Mouse (Mus musculus) CH12.LX (cell line): Measurements from ENCODE around the gene Ntrk3. TPM values are rescaled to one million over a fixed set of nuclear protein-coding genes. Genes with fewer than 3 reads are reported as not detected.

Experiments used
- DNase-seq: peaks from one replicate; pipeline ENCODE4 v3.0.0-alpha.2; 2013; ENCODE audit errors: extremely low read depth
- H3K27ac ChIP-seq: 2 replicates; pipeline ENCODE4 v1.5.1; 2012; ENCODE audit warnings: low read depth, mild to moderate bottlenecking, control low read depth, moderate library complexity; ENCODE audit not compliant: insufficient read depth
- H3K27me3 ChIP-seq: replicated peaks from 2 replicates; pipeline ENCODE3; 2012; ENCODE audit warnings: inconsistent platforms
- H3K36me3 ChIP-seq, 2 experiments: replicated peaks in 1 of 2; 2 replicates each; pipeline versions ENCODE3 to v1.6.1; 2012; ENCODE audit warnings: inconsistent platforms in 1 of 2, low read length in 1 of 2, mild to moderate bottlenecking in 1 of 2, mixed read lengths in 1 of 2, moderate library complexity in 1 of 2; ENCODE audit not compliant: control insufficient read depth in 1 of 2, insufficient read depth in 1 of 2
- H3K4me1 ChIP-seq, 2 experiments: 2 replicates each; pipeline ENCODE4 v1.6.1; 2012; ENCODE audit warnings: inconsistent platforms in 1 of 2, moderate library complexity in 1 of 2; ENCODE audit not compliant: insufficient read depth in 2 of 2, control insufficient read depth in 1 of 2
- H3K4me2 ChIP-seq: 2 replicates; pipeline ENCODE4 v1.6.1; 2012; ENCODE audit warnings: low read depth, mild to moderate bottlenecking, control low read depth; ENCODE audit not compliant: poor library complexity, insufficient read depth, severe bottlenecking
- H3K4me3 ChIP-seq, 3 experiments: fragments of 150-350 bp in 1 of 3; sonication (generic) in 1 of 3; replicated peaks in 1 of 3; 2 replicates each; pipeline versions ENCODE3 to v1.5.1; 2011 to 2012; ENCODE audit warnings: low read depth in 2 of 3, low read length in 2 of 3, mild to moderate bottlenecking in 2 of 3, moderate library complexity in 2 of 3, control low read depth in 1 of 3, improper control_type of control experiment in 1 of 3, inconsistent platforms in 1 of 3, mixed read lengths in 1 of 3; ENCODE audit not compliant: poor library complexity in 1 of 3
- H3K79me2 ChIP-seq: replicated peaks from 2 replicates; pipeline ENCODE4 v1.6.1; 2012; ENCODE audit warnings: mild to moderate bottlenecking, moderate library complexity; ENCODE audit not compliant: control insufficient read depth, poor library complexity, insufficient read depth, severe bottlenecking; ENCODE audit errors: extremely low read depth
- H3K9ac ChIP-seq: 2 replicates; pipeline ENCODE4 v1.6.1; 2012; ENCODE audit warnings: low read depth, mild to moderate bottlenecking, control low read depth, moderate library complexity; ENCODE audit not compliant: insufficient read depth
- H3K9me3 ChIP-seq: replicated peaks from 2 replicates; pipeline ENCODE3; 2012; ENCODE audit warnings: low read length, inconsistent platforms, mixed read lengths
- CHD1 ChIP-seq: IDR thresholded peaks from 2 replicates; pipeline ENCODE4 v1.6.1; 2012; ENCODE audit warnings: low read depth, low read length, improper control_type of control experiment, inconsistent platforms
- E2F4 ChIP-seq: IDR thresholded peaks from 2 replicates; pipeline ENCODE4 v1.6.1; 2011; ENCODE audit warnings: low read depth, low read length, improper control_type of control experiment; ENCODE audit not compliant: insufficient replicate concordance
- ELF1 ChIP-seq: IDR thresholded peaks from 2 replicates; pipeline ENCODE4 v1.6.1; 2014; ENCODE audit warnings: low read depth, mild to moderate bottlenecking, inconsistent platforms, low read length, improper control_type of control experiment
- GABPA ChIP-seq: IDR thresholded peaks from 2 replicates; pipeline ENCODE4 v1.6.1; 2012; ENCODE audit warnings: low read depth, low read length, improper control_type of control experiment, inconsistent platforms; ENCODE audit not compliant: insufficient replicate concordance
- HCFC1 ChIP-seq: IDR thresholded peaks from 2 replicates; pipeline ENCODE4 v1.6.1; 2012; ENCODE audit warnings: low read depth, mild to moderate bottlenecking, inconsistent platforms, low read length, improper control_type of control experiment
- IRF4 ChIP-seq: IDR thresholded peaks from 2 replicates; pipeline ENCODE4 v1.6.1; 2014; ENCODE audit warnings: low read depth, mild to moderate bottlenecking, inconsistent platforms, low read length, improper control_type of control experiment
- JUN ChIP-seq: IDR thresholded peaks from 2 replicates; pipeline ENCODE4 v1.6.1; 2011; ENCODE audit warnings: low read depth, mild to moderate bottlenecking, low read length, improper control_type of control experiment, moderate library complexity; ENCODE audit not compliant: insufficient read depth
- JUND ChIP-seq: conservative IDR thresholded peaks from 2 replicates; pipeline ENCODE4 v1.6.1; 2011; ENCODE audit warnings: low read depth, low read length, improper control_type of control experiment
- KAT2A ChIP-seq: IDR thresholded peaks from 2 replicates; pipeline ENCODE4 v1.6.1; 2012; ENCODE audit warnings: low read length, improper control_type of control experiment, inconsistent platforms; ENCODE audit not compliant: insufficient replicate concordance
- MAFK ChIP-seq: IDR thresholded peaks from 2 replicates; pipeline ENCODE4 v1.6.1; 2011; ENCODE audit warnings: low read length, improper control_type of control experiment; ENCODE audit not compliant: insufficient replicate concordance
- MEF2A ChIP-seq: IDR thresholded peaks from 2 replicates; pipeline ENCODE4 v1.6.1; 2014; ENCODE audit warnings: low read depth, mild to moderate bottlenecking, inconsistent platforms, low read length, improper control_type of control experiment, borderline replicate concordance
- MXI1 ChIP-seq: IDR thresholded peaks from 2 replicates; pipeline ENCODE4 v1.6.1; 2011; ENCODE audit warnings: mild to moderate bottlenecking, low read depth, low read length, improper control_type of control experiment
- MYC ChIP-seq: IDR thresholded peaks from 2 replicates; pipeline ENCODE4 v1.6.1; 2011; ENCODE audit warnings: low read depth, mild to moderate bottlenecking, improper control_type of control experiment, low read length
- NRF1 ChIP-seq: IDR thresholded peaks from 2 replicates; pipeline ENCODE4 v1.6.1; 2014; ENCODE audit warnings: low read depth, mild to moderate bottlenecking, inconsistent platforms, low read length, improper control_type of control experiment, moderate library complexity
- PAX5 ChIP-seq: IDR thresholded peaks from 2 replicates; pipeline ENCODE4 v1.6.1; 2012; ENCODE audit warnings: low read length, inconsistent platforms, mixed read lengths
- POLR2A ChIP-seq: IDR thresholded peaks from 2 replicates; pipeline ENCODE4 v1.6.1; 2011; ENCODE audit warnings: low read depth, mild to moderate bottlenecking, improper control_type of control experiment, low read length
- POLR2AphosphoS2 ChIP-seq: IDR thresholded peaks from 2 replicates; pipeline ENCODE4 v1.6.1; 2011; ENCODE audit warnings: low read depth, low read length, improper control_type of control experiment
- RCOR1 ChIP-seq: conservative IDR thresholded peaks from 2 replicates; pipeline ENCODE4 v1.6.1; 2012; ENCODE audit warnings: low read depth, mild to moderate bottlenecking, inconsistent platforms, low read length, improper control_type of control experiment
- SIN3A ChIP-seq: IDR thresholded peaks from 2 replicates; pipeline ENCODE4 v1.6.1; 2012; ENCODE audit warnings: low read length, improper control_type of control experiment, inconsistent platforms
- USF1 ChIP-seq: IDR thresholded peaks from 2 replicates; pipeline ENCODE4 v1.6.1; 2014; ENCODE audit warnings: low read depth, mild to moderate bottlenecking, inconsistent platforms, low read length, improper control_type of control experiment
- USF2 ChIP-seq: conservative IDR thresholded peaks from 2 replicates; pipeline ENCODE4 v1.6.1; 2011; ENCODE audit warnings: low read depth, low read length, improper control_type of control experiment
- ZC3H11A ChIP-seq: IDR thresholded peaks from 2 replicates; pipeline ENCODE4 v1.6.1; 2012; ENCODE audit warnings: low read depth, mild to moderate bottlenecking, inconsistent platforms, low read length, improper control_type of control experiment
- ZKSCAN1 ChIP-seq: IDR thresholded peaks from 2 replicates; pipeline ENCODE4 v1.6.1; 2012; ENCODE audit warnings: low read depth, inconsistent platforms, low read length, improper control_type of control experiment, borderline replicate concordance
- ZNF384 ChIP-seq: IDR thresholded peaks from 2 replicates; pipeline ENCODE4 v1.6.1; 2012; ENCODE audit warnings: low read depth, low read length, improper control_type of control experiment, inconsistent platforms
- dilution Hi-C: fragments of 300-500 bp; cut with MboI; formaldehyde crosslinking; loops from 2 replicates; pipeline ENCODE4 v1.14.3; 2020; ENCODE audit warnings: low sequenced_read_pairs; ENCODE audit not compliant: extremely low pct_unique_long_range_greater_than_20kb, extremely low pct_ligation_motif_present
- in situ Hi-C: fragments of 300-500 bp; cut with MboI; formaldehyde crosslinking; loops from 3 replicates; pipeline ENCODE4 v1.14.3; 2019; ENCODE audit warnings: low sequenced_read_pairs, low pct_ligation_motif_present, low pct_unique_long_range_greater_than_20kb, mixed read lengths
- polyA plus RNA-seq: library from polyadenylated mRNA; unstranded; fragments of >175 nt; gene quantifications from 2 replicates; pipeline ENCODE4 v1.2.1, GENCODE M21; 2012; ENCODE audit warnings: low read depth; ENCODE audit not compliant: insufficient read length
- total RNA-seq, 2 experiments: library from RNA; depleted of rRNA; stranded (reverse); fragments of 300-350 nt in 1 of 2; fragments of >200 nt in 1 of 2; gene quantifications; 2 replicates each; pipeline ENCODE4 v1.2.3; 2012 to 2014

The Ntrk3 gene
- total and polyA plus RNA-seq, 3 experiments: 0.21 TPM; not detected in 2

DNA sequence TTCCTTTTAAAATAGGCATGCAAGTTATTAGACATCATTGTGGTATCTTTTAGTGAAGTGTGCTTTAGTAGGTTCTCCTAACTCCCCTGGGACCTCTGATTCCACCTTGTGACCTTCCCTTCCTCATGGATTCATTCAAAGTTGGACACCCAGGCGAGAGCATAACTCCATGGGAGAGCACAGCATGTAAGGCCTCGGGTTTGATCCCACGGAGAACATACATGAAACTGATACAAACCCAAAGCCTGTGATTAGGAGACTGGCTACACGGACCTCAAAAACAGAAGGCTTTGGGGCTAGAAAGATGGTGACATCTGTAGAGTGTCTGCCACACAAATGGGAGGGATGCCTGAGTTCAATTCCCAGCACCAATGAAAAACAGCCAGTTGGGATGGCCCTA, 15.1 kb upstream of the Ntrk3 start:
- Histone ChIP-seq H3K9me3 (no peaks in the 10 kb centered on the region), H3K4me1 (no peaks in the 10 kb centered on the region), H3K27ac (no peak overlapping the region), H3K4me3 (no peak overlapping the region), H3K27me3 (peaks cover 84% of the 10 kb centered on the region), H3K79me2 (no peaks in the 10 kb centered on the region), H3K36me3 (no peaks in the 10 kb centered on the region), H3K9ac (no peak overlapping the region), H3K4me2 (no peak overlapping the region)
- DNase-seq: no peak
- TF ChIP-seq PAX5: no peak
- TF ChIP-seq JUND: no peak
- no peak for TF ChIP-seq MEF2A
- TF ChIP-seq HCFC1: no peak
- no peak for TF ChIP-seq ZC3H11A
- TF ChIP-seq RCOR1: no peak
- TF ChIP-seq MXI1: no peak
- TF ChIP-seq KAT2A: no peak
- no peak for TF ChIP-seq JUN
- no peak for TF ChIP-seq IRF4
- TF ChIP-seq ZNF384: no peak
- TF ChIP-seq USF2: no peak
- TF ChIP-seq POLR2A: no peak
- no peak for TF ChIP-seq NRF1
- no peak for TF ChIP-seq ZKSCAN1
- TF ChIP-seq USF1: no peak
- no peak for TF ChIP-seq MYC
- no peak for TF ChIP-seq ELF1
- dilution Hi-C loops: no loop called here
- in situ Hi-C loops: no loop called here

GRCm38 (mm10) chr7:78743731-78744385, 6.0 kb upstream of the Ntrk3 start:
- Histone ChIP-seq H3K27me3 (peaks cover 73% of the 10 kb centered on the region), H3K27ac (no peak overlapping the region), H3K79me2 (no peaks in the 10 kb centered on the region), H3K4me1 (no peaks in the 10 kb centered on the region), H3K4me3 (no peak overlapping the region), H3K9me3 (no peaks in the 10 kb centered on the region), H3K9ac (no peak overlapping the region), H3K4me2 (no peak overlapping the region), H3K36me3 (no peaks in the 10 kb centered on the region)
- in situ Hi-C loops (no loop called here), dilution Hi-C loops (no loop called here)
- DNase-seq: no peak
- no peak for TF ChIP-seq POLR2A
- TF ChIP-seq MAFK: no peak
- no peak for TF ChIP-seq E2F4
- no peak for TF ChIP-seq SIN3A
- no peak for TF ChIP-seq MYC
- no peak for TF ChIP-seq POLR2AphosphoS2
- no peak for TF ChIP-seq GABPA
- no peak for TF ChIP-seq CHD1
